Mouse (Mus musculus) C2C12 (cell line): ENCODE results near the gene Ly6g6c.

ENCODE experiments used
- CEBPB ChIP-seq: IDR thresholded peaks from one replicate; pipeline ENCODE4 v1.6.1; 2011; ENCODE audit warnings: low read depth, mild to moderate bottlenecking, control low read depth, moderate library complexity
- CTCF ChIP-seq: IDR thresholded peaks from one replicate; pipeline ENCODE4 v1.5.1; 2011; ENCODE audit not compliant: control insufficient read depth, insufficient read depth, insufficient read length
- FOSL1 ChIP-seq: IDR thresholded peaks from one replicate; pipeline ENCODE4 v1.8.0; 2011; ENCODE audit warnings: mild to moderate bottlenecking, low read length; ENCODE audit not compliant: poor library complexity, insufficient read depth, severe bottlenecking
- MAX ChIP-seq: IDR thresholded peaks from one replicate; pipeline ENCODE4 v1.6.1; 2011; ENCODE audit warnings: mild to moderate bottlenecking, control low read depth
- MYOD1 ChIP-seq: IDR thresholded peaks from one replicate; pipeline ENCODE4 v1.6.1; 2011; ENCODE audit warnings: low read depth; ENCODE audit not compliant: control insufficient read depth, insufficient read length
- MYOG ChIP-seq: IDR thresholded peaks from one replicate; pipeline ENCODE4 v1.6.1; 2011; ENCODE audit not compliant: control insufficient read depth, insufficient read length; ENCODE audit errors: extremely low read depth
- USF1 ChIP-seq: IDR thresholded peaks from one replicate; pipeline ENCODE4 v1.6.1; 2011; ENCODE audit warnings: low read depth, mild to moderate bottlenecking, control low read depth, moderate library complexity

- TF ChIP-seq CTCF (no peak), MAX (peak; percentile 83), MYOG (no peak), USF1 (no peak), CEBPB (no peak), FOSL1 (no peak), MYOD1 (no peak)
Observed at GRCm38 (mm10) chr17:35045807-35046680, 19.1 kb upstream of the Ly6g6c start.
